Comparison of ENCODE assay signal across 9 mouse cellular contexts in the genomic region with DNA sequence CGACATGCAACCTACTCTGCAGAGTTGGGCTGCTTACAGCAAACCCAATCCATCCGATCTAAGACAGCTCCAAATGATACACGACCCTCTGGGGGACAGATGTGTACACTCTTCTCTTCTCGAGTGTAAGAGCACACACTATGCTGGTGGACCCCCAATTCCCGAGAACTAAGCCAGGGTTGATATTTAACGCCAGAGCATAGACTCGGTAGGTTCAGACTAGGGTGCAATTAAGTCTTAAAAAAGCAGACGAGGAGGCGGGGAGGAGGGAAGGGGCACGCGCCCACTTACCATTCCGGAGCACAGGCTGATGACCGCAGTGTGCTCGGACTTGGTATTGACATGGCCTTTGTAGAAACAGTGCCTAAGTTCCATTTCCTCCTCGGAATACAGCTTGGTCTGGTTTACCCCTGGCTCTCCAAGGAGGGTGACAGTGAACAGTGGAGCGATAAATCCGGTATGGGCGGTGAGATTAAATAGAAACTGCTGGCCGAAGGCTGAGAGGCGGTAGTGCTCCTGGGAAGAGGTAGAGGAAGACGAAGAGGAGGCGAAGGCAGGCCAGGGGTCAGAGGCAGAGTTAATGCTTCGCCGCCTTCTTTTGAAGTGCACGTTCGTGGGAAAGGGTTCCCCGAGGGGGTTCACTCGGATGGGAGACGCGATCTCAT. TPM values are rescaled to one million over a fixed set of nuclear protein-coding genes. Genes with fewer than 3 reads are reported as not detected.
A peak's percentile ranks its signal among the peaks of the same experiment; 100 is the strongest.
DNase-seq lines count a peak whose midpoint lies in the region; ATAC-seq and TF ChIP-seq lines count a peak whose summit lies in the region.
"Had no signal": no experiment of that assay in that cellular context is flagged by ENCODE, and none has a peak within 500 bp of the region (broad histone marks: within the 10 kb centered on the region; RNA-seq: fewer than 3 reads in every experiment).

No protein-coding gene starts in this region.

- no peak for TF ChIP-seq POLR2A in heart, adult 2 months (IDR thresholded peaks at IDR 0.05; ENCODE audit: insufficient read depth, low read depth, low read length)

- H3K36me3 ChIP-seq in heart, adult 2 months (ENCODE audit: control insufficient read depth, insufficient read depth, low read length) = peaks cover 4% of the 10 kb centered on the region
- H3K36me3 ChIP-seq in embryonic facial prominence, embryonic 15.5 days = no peaks in the 10 kb centered on the region
- H3K36me3 ChIP-seq in hindbrain, embryonic 12.5 days = no peaks in the 10 kb centered on the region
- H3K36me3 ChIP-seq in limb, embryonic 15.5 days = 0 out of 2 replicates have a peak, but pooled peaks cover 10% of the 10 kb centered on the region
- H3K36me3 ChIP-seq in midbrain, postnatal 0 days (ENCODE audit: insufficient read depth, low read length) = no peaks in the 10 kb centered on the region

- H3K9me3 ChIP-seq in embryonic facial prominence, embryonic 15.5 days (replicated peaks) = no peaks in the 10 kb centered on the region
- H3K9me3 ChIP-seq in hindbrain, embryonic 12.5 days (replicated peaks) = no peaks in the 10 kb centered on the region
- H3K9me3 ChIP-seq in limb, embryonic 15.5 days = no peaks in the 10 kb centered on the region
- H3K9me3 ChIP-seq in midbrain, postnatal 0 days (ENCODE audit: low read length) = no peaks in the 10 kb centered on the region

- H3K4me2 ChIP-seq in embryonic facial prominence, embryonic 15.5 days (replicated peaks) = peak overlapping the region; percentile 90
- peak overlapping the region; percentile 89 for H3K4me2 ChIP-seq in hindbrain, embryonic 12.5 days (replicated peaks)
- H3K4me2 ChIP-seq in limb, embryonic 15.5 days = peak overlapping the region; percentile 80
- H3K4me2 ChIP-seq in midbrain, postnatal 0 days (ENCODE audit: low read depth, low read length, poor library complexity, severe bottlenecking) = peak overlapping the region; percentile 88

- ATAC-seq in embryonic facial prominence, embryonic 15.5 days (ENCODE audit: insufficient number of reproducible peaks, low FRiP score, low TSS enrichment, low read depth) = peak; percentile 4; the same call in 1 of the 2 replicates
- ATAC-seq in hindbrain, embryonic 12.5 days (ENCODE audit: low FRiP score) = peak; percentile 13; the same call in 1 of the 2 replicates
- ATAC-seq in limb, embryonic 15.5 days (ENCODE audit: insufficient number of reproducible peaks, low FRiP score, low TSS enrichment, low read depth) = no peak
- ATAC-seq in midbrain, postnatal 0 days (ENCODE audit: low FRiP score) = no peak; the same call in 1 of the 2 replicates

- peak overlapping the region; percentile 56 for H3K9ac ChIP-seq in heart, adult 2 months (ENCODE audit: low read depth, low read length)
- peak overlapping the region; percentile 50 for H3K9ac ChIP-seq in embryonic facial prominence, embryonic 15.5 days
- H3K9ac ChIP-seq in hindbrain, embryonic 12.5 days = peak overlapping the region; percentile 42; the same call in 1 of the 2 replicates
- H3K9ac ChIP-seq in limb, embryonic 15.5 days = peak overlapping the region; percentile 53
- peak overlapping the region; percentile 55 for H3K9ac ChIP-seq in midbrain, postnatal 0 days (replicated peaks; ENCODE audit: low read length, poor library complexity, severe bottlenecking)

- DNase-seq in heart, adult 2 months = peak; percentile 41 to 60
- DNase-seq in heart, adult 8-10 months (ENCODE audit: low spot score) = no peak
- DNase-seq in midbrain, postnatal 0 days (ENCODE audit: low spot score) = peak; percentile 4
- no peak for DNase-seq in MN1 (ENCODE audit: low spot score)
- no peak for DNase-seq in right cerebral cortex, postnatal 4 days

- no peak for TF ChIP-seq EP300 in heart, adult 2 months (IDR thresholded peaks at IDR 0.05; ENCODE audit: insufficient read depth, low read depth, low read length)

- H3K79me2 ChIP-seq in heart, adult 2 months (replicated peaks; ENCODE audit: control insufficient read depth, insufficient read depth, low read length) = no peaks in the 10 kb centered on the region; the same call in 1 of the 2 replicates

- WGBS in heart, adult 2 months = under 1% methylated on average over 30 of the region's 30 CpGs
- under 1% methylated on average over 30 of the region's 30 CpGs for WGBS in embryonic facial prominence, embryonic 15.5 days
- under 1% methylated on average over 30 of the region's 30 CpGs for WGBS in hindbrain, embryonic 12.5 days
- WGBS in limb, embryonic 15.5 days = under 1% methylated on average over 30 of the region's 30 CpGs
- WGBS in midbrain, postnatal 0 days = under 1% methylated on average over 30 of the region's 30 CpGs

- peak overlapping the region; percentile 96 for H3K27ac ChIP-seq in heart, adult 2 months
- peak overlapping the region; percentile 69 for H3K27ac ChIP-seq in embryonic facial prominence, embryonic 15.5 days (replicated peaks)
- H3K27ac ChIP-seq in hindbrain, embryonic 12.5 days = peak overlapping the region; percentile 26; the same call in 1 of the 2 replicates
- peak overlapping the region; percentile 88 for H3K27ac ChIP-seq in limb, embryonic 15.5 days
- no peak overlapping the region for H3K27ac ChIP-seq in midbrain, postnatal 0 days (ENCODE audit: low read depth, low read length)

- no peaks in the 10 kb centered on the region for H3K27me3 ChIP-seq in heart, adult 2 months (ENCODE audit: control insufficient read depth, insufficient read depth, low read length)
- peaks cover 18% of the 10 kb centered on the region; the same call in 1 of the 2 replicates for H3K27me3 ChIP-seq in embryonic facial prominence, embryonic 15.5 days
- H3K27me3 ChIP-seq in hindbrain, embryonic 12.5 days = peaks cover 63% of the 10 kb centered on the region
- peaks cover 16% of the 10 kb centered on the region for H3K27me3 ChIP-seq in limb, embryonic 15.5 days
- peaks cover 45% of the 10 kb centered on the region for H3K27me3 ChIP-seq in midbrain, postnatal 0 days (ENCODE audit: insufficient read depth, low read length)
- H3K27me3 ChIP-seq: CH12.LX had no signal

- H3K4me1 ChIP-seq in heart, adult 2 months (ENCODE audit: control insufficient read depth, insufficient read depth, low read length) = peaks cover 6% of the 10 kb centered on the region
- H3K4me1 ChIP-seq in embryonic facial prominence, embryonic 15.5 days = peaks cover 32% of the 10 kb centered on the region
- H3K4me1 ChIP-seq in hindbrain, embryonic 12.5 days = peaks cover 37% of the 10 kb centered on the region
- H3K4me1 ChIP-seq in limb, embryonic 15.5 days = peaks cover 20% of the 10 kb centered on the region
- peaks cover 21% of the 10 kb centered on the region; the same call in 1 of the 2 replicates for H3K4me1 ChIP-seq in midbrain, postnatal 0 days (ENCODE audit: insufficient read depth, low read length)

- no peak for TF ChIP-seq CTCF in heart, adult 2 months (IDR thresholded peaks at IDR 0.05)
- TF ChIP-seq CTCF in midbrain, postnatal 0 days (IDR thresholded peaks at IDR 0.05) = no peak

- H3K4me3 ChIP-seq in heart, adult 2 months = peak overlapping the region; percentile 76
- peak overlapping the region; percentile 62 for H3K4me3 ChIP-seq in embryonic facial prominence, embryonic 15.5 days (replicated peaks)
- peak overlapping the region; percentile 57 for H3K4me3 ChIP-seq in hindbrain, embryonic 12.5 days
- peak overlapping the region; percentile 59 for H3K4me3 ChIP-seq in limb, embryonic 15.5 days
- H3K4me3 ChIP-seq in midbrain, postnatal 0 days (ENCODE audit: low read depth, low read length) = peak overlapping the region; percentile 57

- intact Hi-C loops in heart, adult 2 months (cut with DNase I) = loop anchor here (1.0 to 5.0 kb wide), 9 partner anchors 35 to 601 kb away; no protein-coding TSS in a partner anchor

RNA-seq across cellular contexts. Expression of a gene that starts 1.4 kb away (rescaled TPM):
- total RNA-seq in heart, adult 2 months (2021) = 10 to 100 TPM in 1 of 2 experiments, 1 to 10 TPM in 1; 9.6 to 17.5 TPM
- polyA plus RNA-seq in heart, adult 2 months (2012; rRNA removed) = 5.7 and 9.2 TPM in 2 replicates
- 10 to 100 TPM in 3 of 4 experiments, 1 to 10 TPM in 1; 5.9 to 12.6 (median 11.5) TPM for total RNA-seq in heart, adult 8-10 months (2022)
- 6.1 and 6.7 TPM in 2 replicates for polyA plus RNA-seq in embryonic facial prominence, embryonic 15.5 days (2015; fragmentation: Nextera tagmentation; extraction: Ambion mirVana)
- 4.5 and 4.8 TPM in 2 replicates for polyA plus RNA-seq in hindbrain, embryonic 12.5 days (2016; fragmentation: Nextera tagmentation; extraction: Ambion mirVana)
- 4.9 and 6.9 TPM in 2 replicates for polyA plus RNA-seq in limb, embryonic 15.5 days (2015; fragmentation: Nextera tagmentation; extraction: Ambion mirVana)
- 8.3 and 9.4 TPM in 2 replicates for total RNA-seq in midbrain, postnatal 0 days (2014; rRNA removed)
- 0.81 and 2.0 TPM in 2 replicates for polyA plus RNA-seq in midbrain, postnatal 0 days (2015; fragmentation: Nextera tagmentation; extraction: Ambion mirVana)
- total RNA-seq: CH12.LX had no signal

Comparison
In these comparisons a context has a peak if more than half of its experiments do, and no peak if none do; other contexts are left out.
1. DNase-seq: peak in heart, adult 2 months (2 of 2) and midbrain, postnatal 0 days (single experiment); none in heart, adult 8-10 months (single experiment), MN1 (single experiment) and right cerebral cortex, postnatal 4 days (single experiment).
2. ATAC-seq: peak in embryonic facial prominence, embryonic 15.5 days (single experiment) and hindbrain, embryonic 12.5 days (single experiment); none in limb, embryonic 15.5 days (single experiment) and midbrain, postnatal 0 days (single experiment).
3. Peak in every context shown above with its lines, with median percentiles within 50 percentile points of each other: H3K4me3 ChIP-seq, H3K9ac ChIP-seq and H3K4me2 ChIP-seq.